Comparison of ENCODE assay signal across 24 mouse cellular contexts in the genomic region with DNA sequence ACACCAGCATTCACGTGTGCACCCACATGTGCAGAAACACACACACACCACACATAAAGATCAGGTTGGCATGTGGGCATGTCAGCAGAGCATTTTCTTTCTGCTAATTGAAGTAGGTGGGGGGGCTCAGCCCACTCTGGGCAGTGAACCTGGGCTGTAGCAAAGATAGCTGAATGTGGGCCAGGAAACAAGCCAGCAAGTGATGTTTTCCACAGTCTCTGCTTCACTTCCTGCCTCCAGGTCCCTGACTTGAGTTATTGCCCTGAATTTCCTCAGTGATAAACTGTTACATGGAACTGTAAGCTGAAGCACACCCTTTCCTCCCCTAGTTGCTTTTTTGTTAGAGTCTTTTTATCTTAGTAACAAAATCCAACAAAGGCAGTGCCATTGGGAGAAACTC. TPM values are rescaled to one million over a fixed set of nuclear protein-coding genes. Genes with fewer than 3 reads are reported as not detected.
A peak's percentile ranks its signal among the peaks of the same experiment; 100 is the strongest.
DNase-seq lines count a peak whose midpoint lies in the region; ATAC-seq lines count a peak whose summit lies in the region.
"Had no signal": no experiment of that assay in that cellular context is flagged by ENCODE, and none has a peak within 500 bp of the region (broad histone marks: within the 10 kb centered on the region; RNA-seq: fewer than 3 reads in every experiment).

No protein-coding gene starts in this region.

- no peak overlapping the region for H3K4me2 ChIP-seq in heart, embryonic 13.5 days
- H3K4me2 ChIP-seq in lung, embryonic 16.5 days (ENCODE audit: low read depth, low read length): no peak overlapping the region
- no peak overlapping the region for H3K4me2 ChIP-seq in forebrain, embryonic 11.5 days (ENCODE audit: low read depth, low read length, severe bottlenecking)
- H3K4me2 ChIP-seq: liver, embryonic 15.5 days; midbrain, embryonic 12.5 days; neural tube, embryonic 15.5 days had no signal

- 72% methylated on average over 1 of the region's 1 CpGs for WGBS in heart, embryonic 13.5 days
- WGBS in lung, embryonic 16.5 days: 87% methylated on average over 1 of the region's 1 CpGs
- 76% methylated on average over 1 of the region's 1 CpGs for WGBS in forebrain, embryonic 11.5 days

- H3K36me3 ChIP-seq in heart, embryonic 13.5 days: no peaks in the 10 kb centered on the region
- no peaks in the 10 kb centered on the region for H3K36me3 ChIP-seq in lung, embryonic 16.5 days (ENCODE audit: control insufficient read depth, insufficient read depth, low read length)
- H3K36me3 ChIP-seq in forebrain, embryonic 11.5 days (ENCODE audit: control insufficient read depth, insufficient read depth, low read length): no peaks in the 10 kb centered on the region
- H3K36me3 ChIP-seq: embryonic facial prominence, embryonic 10.5 days; liver, embryonic 15.5 days; midbrain, embryonic 12.5 days; neural tube, embryonic 15.5 days had no signal

- peaks cover 10% of the 10 kb centered on the region; the same call in 1 of the 2 replicates for H3K4me1 ChIP-seq in heart, embryonic 13.5 days
- no peaks in the 10 kb centered on the region for H3K4me1 ChIP-seq in lung, embryonic 16.5 days (replicated peaks; ENCODE audit: control insufficient read depth, insufficient read depth, low read length)
- H3K4me1 ChIP-seq in forebrain, embryonic 11.5 days (replicated peaks; ENCODE audit: control insufficient read depth, insufficient read depth, low read length): no peaks in the 10 kb centered on the region
- H3K4me1 ChIP-seq: embryonic facial prominence, embryonic 10.5 days; liver, embryonic 15.5 days; midbrain, embryonic 12.5 days; neural tube, embryonic 15.5 days had no signal

- H3K4me3 ChIP-seq in heart, embryonic 13.5 days: no peak overlapping the region
- no peak overlapping the region for H3K4me3 ChIP-seq in lung, embryonic 16.5 days (ENCODE audit: low read length)
- H3K4me3 ChIP-seq in forebrain, embryonic 11.5 days (ENCODE audit: low read depth, low read length): no peak overlapping the region
- H3K4me3 ChIP-seq: embryonic facial prominence, embryonic 10.5 days; liver, embryonic 15.5 days; midbrain, embryonic 12.5 days; myocyte; neural tube, embryonic 15.5 days had no signal

- no peak overlapping the region for H3K9ac ChIP-seq in heart, embryonic 13.5 days
- H3K9ac ChIP-seq in lung, embryonic 16.5 days (ENCODE audit: low read length): no peak overlapping the region
- H3K9ac ChIP-seq in forebrain, embryonic 11.5 days (ENCODE audit: low read length): no peak overlapping the region
- H3K9ac ChIP-seq: liver, embryonic 15.5 days; midbrain, embryonic 12.5 days; neural tube, embryonic 15.5 days had no signal

- no peak for DNase-seq in heart, adult 8-10 months (ENCODE audit: low spot score)
- DNase-seq in lung, postnatal 14 days: no peak
- peak; percentile 36 for DNase-seq in kidney, postnatal 14 days
- DNase-seq in forebrain, embryonic 11.5 days (ENCODE audit: low spot score): no peak
- no peak for DNase-seq in spleen, postnatal 36 days (ENCODE audit: low spot score in 2 of 2)
- DNase-seq: adrenal gland, postnatal 14 days; B cell, adult 2 months; cerebellum, adult 18-20 months; cerebellum, postnatal 36 days; heart, postnatal 4 days; right cerebral cortex, postnatal 25 days had no signal

- H3K27me3 ChIP-seq in heart, embryonic 13.5 days (replicated peaks): no peaks in the 10 kb centered on the region
- no peaks in the 10 kb centered on the region for H3K27me3 ChIP-seq in lung, embryonic 16.5 days (ENCODE audit: control insufficient read depth, insufficient read depth, low read depth, low read length)
- no peaks in the 10 kb centered on the region for H3K27me3 ChIP-seq in forebrain, embryonic 11.5 days (ENCODE audit: control insufficient read depth, insufficient read depth, low read length)
- H3K27me3 ChIP-seq: liver, embryonic 15.5 days; midbrain, embryonic 12.5 days; neural tube, embryonic 15.5 days; Patski had no signal

- no peak for ATAC-seq in heart, embryonic 13.5 days (ENCODE audit: extremely low read depth, insufficient number of reproducible peaks, low FRiP score, low TSS enrichment)
- ATAC-seq in lung, embryonic 16.5 days (ENCODE audit: low read depth): 0 out of 2 replicates have a peak, but pooled peaks have one; percentile 36
- peak; percentile 54 for ATAC-seq in CD4-positive, CD25-positive, alpha-beta regulatory T cell, adult 4 months
- ATAC-seq in forebrain, embryonic 11.5 days (replicated peaks; ENCODE audit: low FRiP score): no peak
- ATAC-seq: activated CD4-positive, CD25-positive, alpha-beta regulatory T cell, adult 4 months; forebrain, embryonic 14.5 days; Patski had no signal

- no peaks in the 10 kb centered on the region for H3K9me3 ChIP-seq in heart, embryonic 13.5 days
- H3K9me3 ChIP-seq in lung, embryonic 16.5 days (ENCODE audit: control insufficient read depth, low read length): no peaks in the 10 kb centered on the region
- H3K9me3 ChIP-seq in forebrain, embryonic 11.5 days (ENCODE audit: control insufficient read depth, low read length): no peaks in the 10 kb centered on the region
- H3K9me3 ChIP-seq: embryonic facial prominence, embryonic 10.5 days; liver, embryonic 15.5 days; midbrain, embryonic 12.5 days; neural tube, embryonic 15.5 days had no signal

- peak overlapping the region; percentile 54; the same call in 1 of the 2 replicates for H3K27ac ChIP-seq in heart, embryonic 13.5 days (replicated peaks)
- H3K27ac ChIP-seq in lung, embryonic 16.5 days (ENCODE audit: low read length): no peak overlapping the region
- H3K27ac ChIP-seq in forebrain, embryonic 11.5 days (ENCODE audit: low read depth, low read length): no peak overlapping the region
- H3K27ac ChIP-seq: embryonic facial prominence, embryonic 10.5 days; liver, embryonic 15.5 days; macrophage; midbrain, embryonic 12.5 days; neural tube, embryonic 15.5 days; stomach, postnatal 0 days had no signal

RNA-seq across cellular contexts. Expression of gene Fam107b, which starts 6.1 kb away (rescaled TPM):
- 24.3 and 25.1 TPM in 2 replicates for polyA plus RNA-seq in heart, embryonic 13.5 days (2015; fragmentation: Nextera tagmentation; extraction: Ambion mirVana)
- total RNA-seq in heart, adult 8-10 months (2022): 1 to 10 TPM; 3.8 to 4.6 (median 4.1) TPM
- polyA plus RNA-seq in lung, embryonic 16.5 days (2015; fragmentation: Nextera tagmentation; extraction: Ambion mirVana): 29.7 and 33.3 TPM in 2 replicates
- 100 to 1,000 TPM; 204 to 239 TPM for polyA plus RNA-seq in CD4-positive, CD25-positive, alpha-beta regulatory T cell, adult 4 months (2017; shearing (Covaris generic))
- 53.0 and 56.7 TPM in 2 replicates for polyA plus RNA-seq in forebrain, embryonic 11.5 days (2014; fragmentation: Nextera tagmentation; extraction: Ambion mirVana)

Comparison
In these comparisons a context has a peak if more than half of its experiments do, and no peak if none do; other contexts are left out.
1. ATAC-seq: peak in lung, embryonic 16.5 days (single experiment) and CD4-positive, CD25-positive, alpha-beta regulatory T cell, adult 4 months (single experiment); none in heart, embryonic 13.5 days (single experiment) and forebrain, embryonic 11.5 days (single experiment).